Mouse (Mus musculus) neural tube, embryonic 14.5 days (tissue): ENCODE results near the gene Egln2. TPM values are rescaled to one million over a fixed set of nuclear protein-coding genes. Genes with fewer than 3 reads are reported as not detected.

Source experiments
- ATAC-seq: fragments of 200-750 bp; cut with Nextera tagmentation; 2 replicates; pipeline ENCODE4 v1.8.0; 2017; ENCODE audit warnings: low read depth, mild to moderate bottlenecking, moderate TSS enrichment, moderate library complexity
- H3K27ac ChIP-seq: fragments of 300-500 bp; sonication (generic); 2 replicates; pipeline ENCODE4 v1.5.1; 2014; ENCODE audit warnings: low read depth, mild to moderate bottlenecking, control low read depth, low read length, moderate library complexity, mixed read lengths
- H3K27me3 ChIP-seq: fragments of 300-500 bp; sonication (generic); 2 replicates; pipeline ENCODE4 v1.6.1; 2014; ENCODE audit warnings: low read length; ENCODE audit not compliant: control insufficient read depth, insufficient read depth
- H3K36me3 ChIP-seq: fragments of 300-500 bp; sonication (generic); 2 replicates; pipeline ENCODE4 v1.6.1; 2014; ENCODE audit warnings: low read length, mixed read lengths; ENCODE audit not compliant: control insufficient read depth, insufficient read depth
- H3K4me1 ChIP-seq: fragments of 300-500 bp; sonication (generic); 2 replicates; pipeline ENCODE4 v1.6.1; 2014; ENCODE audit warnings: low read length; ENCODE audit not compliant: control insufficient read depth, insufficient read depth
- H3K4me2 ChIP-seq: fragments of 300-500 bp; sonication (generic); 2 replicates; pipeline ENCODE4 v1.6.1; 2014; ENCODE audit warnings: mild to moderate bottlenecking, low read depth, low read length, control low read depth
- H3K4me3 ChIP-seq: fragments of 300-500 bp; sonication (generic); 2 replicates; pipeline ENCODE4 v1.5.1; 2014; ENCODE audit warnings: low read depth, low read length, control low read depth, mixed read lengths
- H3K9ac ChIP-seq: fragments of 300-500 bp; sonication (generic); replicated peaks from 2 replicates; pipeline ENCODE4 v1.6.1; 2014; ENCODE audit warnings: low read depth, mild to moderate bottlenecking, control low read depth, low read length, mixed read lengths
- H3K9me3 ChIP-seq: fragments of 300-500 bp; sonication (generic); 2 replicates; pipeline ENCODE4 v1.6.1; 2016; ENCODE audit warnings: low read length; ENCODE audit not compliant: control insufficient read depth
- whole genome bisulfite sequencing: fragments of 180-500 bp; shearing (Covaris S2); extraction: QIAGEN DNeasy Blood & Tissue Kit; methylation state at CpG from one replicate; pipeline ENCODE4 v1.1.7; 2014; 5-methylcytosine and 5-hydroxymethylcytosine counted together
- microRNA counts: library from miRNA; unstranded; fragments of <30 nt; microRNA quantifications from one replicate; lab custom pipeline; 2016
- microRNA-seq: library from miRNA; unstranded; fragments of <30 nt; microRNA quantifications from one replicate; pipeline ENCODE4, GENCODE M21; 2016
- polyA plus RNA-seq: library from polyadenylated mRNA; unstranded; fragments of >200 nt; fragmentation: Nextera tagmentation; extraction: Ambion mirVana; gene quantifications from 2 replicates; pipeline ENCODE4 v1.2.1, GENCODE M21; 2014

Egln2 gene
- polyA plus RNA-seq, 1 experiment from 2014 or later: 46.9 TPM

DNA sequence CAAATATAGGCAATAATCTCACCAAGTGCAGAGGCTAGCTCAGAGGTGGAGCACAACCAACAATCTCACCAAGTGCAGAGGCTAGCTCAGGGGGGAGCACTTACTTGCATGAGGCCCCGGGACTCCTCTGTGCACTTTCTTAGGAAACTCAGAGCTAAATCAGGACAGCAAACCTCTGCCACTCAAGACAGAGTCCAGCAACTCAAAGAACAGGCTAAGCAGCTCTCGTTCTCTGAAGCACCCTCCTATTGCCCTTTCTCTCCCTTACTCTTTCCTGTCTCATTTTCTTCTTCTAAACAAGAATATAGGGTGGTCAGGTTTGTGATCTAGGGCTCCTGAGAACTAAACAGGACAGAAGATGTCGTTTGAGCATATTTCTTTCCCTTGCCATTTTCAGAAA lies 54.6 kb downstream of the Egln2 start:
- H3K4me2 ChIP-seq: no peak overlapping the region
- no peak for ATAC-seq
- no peaks in the 10 kb centered on the region for H3K4me1 ChIP-seq
- H3K4me3 ChIP-seq: no peak overlapping the region
- H3K36me3 ChIP-seq: no peaks in the 10 kb centered on the region
- H3K27me3 ChIP-seq: no peaks in the 10 kb centered on the region
- H3K27ac ChIP-seq: no peak overlapping the region
- no peak overlapping the region for H3K9ac ChIP-seq
- no peaks in the 10 kb centered on the region for H3K9me3 ChIP-seq
- 85% methylated on average over 3 of the region's 3 CpGs for WGBS

DNA sequence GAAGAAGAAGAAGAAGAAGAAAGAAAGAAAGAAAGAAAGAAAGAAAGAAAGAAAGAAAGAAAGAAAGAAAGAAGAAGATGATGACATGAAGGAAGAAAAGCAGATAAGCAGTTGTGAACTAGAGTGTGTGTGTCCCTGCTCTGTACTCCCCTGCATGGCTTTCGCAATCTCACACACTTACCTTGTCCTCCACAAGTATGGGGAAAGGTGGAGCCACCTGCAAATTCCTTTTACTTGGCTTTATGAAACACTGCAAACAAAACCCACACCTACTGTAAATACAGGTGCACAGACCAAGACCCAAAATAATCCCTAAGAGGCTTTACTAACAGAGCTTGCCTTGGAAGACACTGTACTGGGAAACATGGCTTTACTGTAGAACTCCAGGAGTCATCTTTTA lies 55.6 kb downstream of the Egln2 start:
- Histone ChIP-seq H3K4me1 (no peaks in the 10 kb centered on the region), H3K9me3 (no peaks in the 10 kb centered on the region), H3K9ac (no peak overlapping the region), H3K27me3 (no peaks in the 10 kb centered on the region), H3K4me2 (no peak overlapping the region), H3K4me3 (no peak overlapping the region), H3K27ac (no peak overlapping the region), H3K36me3 (no peaks in the 10 kb centered on the region)
- 96% methylated on average over 1 of the region's 1 CpGs for WGBS
- no peak for ATAC-seq

DNA sequence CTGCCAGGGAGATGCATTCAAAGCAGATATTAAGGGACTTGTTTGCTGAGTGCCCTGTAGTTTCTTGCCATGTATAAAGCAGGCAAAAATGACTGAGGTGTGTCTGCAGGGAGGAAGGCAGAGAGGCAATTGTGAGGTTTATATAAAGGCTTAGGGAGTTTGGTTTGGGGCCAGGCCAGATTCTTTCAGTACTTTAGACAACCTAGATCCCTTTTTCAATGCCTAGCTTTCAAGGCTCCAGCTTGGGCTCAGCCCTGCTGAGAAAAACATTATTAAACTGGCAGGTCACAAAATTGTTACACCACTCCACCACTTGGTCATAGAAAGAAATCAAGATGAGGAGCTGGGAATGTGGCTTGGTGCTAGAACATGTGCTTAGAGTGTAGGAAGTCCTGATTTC lies 56.3 kb downstream of the Egln2 start:
- Histone ChIP-seq H3K36me3 (no peaks in the 10 kb centered on the region), H3K27me3 (no peaks in the 10 kb centered on the region), H3K9me3 (no peaks in the 10 kb centered on the region), H3K4me1 (no peaks in the 10 kb centered on the region), H3K4me3 (no peak overlapping the region), H3K9ac (no peak overlapping the region), H3K27ac (no peak overlapping the region), H3K4me2 (no peak overlapping the region)
- ATAC-seq: no peak

MicroRNAs within 50 kb of the gene (microRNA counts, 519-probe panel; counts per million panel counts)
- not detected for microRNA mmu-miR-1191 (lab: Ali Mortazavi, UCI)

Small RNA genes lying within 50 kb of the gene (microRNA-seq; reads per million reads assigned to microRNA genes)
- gene Mir1191 (2.6 reads per million), gene Mir3101 (not detected)

Other genes starting within 250 kb of the Egln2 start
- gene Cyp2a22, start 227.4 kb downstream of the Egln2 start, polyA plus RNA-seq: not detected in 2 replicates
- not detected in 2 replicates for gene Cyp2a12, start 137.7 kb downstream of the Egln2 start, polyA plus RNA-seq
- not detected in 2 replicates for gene Cyp2f2, start 46.9 kb downstream of the Egln2 start, polyA plus RNA-seq
- 0.16 TPM in 1 of 2 replicates, not detected in the other for gene Cyp2t4, start 13.1 kb downstream of the Egln2 start, polyA plus RNA-seq
- gene Rab4b, start 12.1 kb upstream of the Egln2 start, polyA plus RNA-seq: 100.0 and 100 TPM in 2 replicates
- 0.94 TPM in 1 of 2 replicates, not detected in the other for gene Gm21983, start 14.3 kb upstream of the Egln2 start, polyA plus RNA-seq
- 14.7 and 24.4 TPM in 2 replicates for gene Mia, start 14.4 kb upstream of the Egln2 start, polyA plus RNA-seq
- 3.6 TPM in 2 replicates for gene BC024978, start 29.0 kb upstream of the Egln2 start, polyA plus RNA-seq
- 197 and 207 TPM in 2 replicates for gene Snrpa, start 29.5 kb upstream of the Egln2 start, polyA plus RNA-seq
- gene Itpkc, start 61.9 kb upstream of the Egln2 start, polyA plus RNA-seq: 6.6 and 7.2 TPM in 2 replicates
- 16.7 and 20.9 TPM in 2 replicates for gene Coq8b, start 66.2 kb upstream of the Egln2 start, polyA plus RNA-seq
- 22.6 and 27.9 TPM in 2 replicates for gene Numbl, start 91.6 kb upstream of the Egln2 start, polyA plus RNA-seq
- 5.8 and 11.5 TPM in 2 replicates for gene Ltbp4, start 170.9 kb upstream of the Egln2 start, polyA plus RNA-seq
- 29.6 and 35.6 TPM in 2 replicates for gene Shkbp1, start 189.2 kb upstream of the Egln2 start, polyA plus RNA-seq
- not detected in 2 replicates for gene Gm20479, start 190.6 kb upstream of the Egln2 start, polyA plus RNA-seq